Mouse (Mus musculus) liver, adult (tissue): ENCODE results near the gene Hemgn.

Experiments
- GATA4 ChIP-seq: IDR thresholded peaks from 2 replicates; pipeline ENCODE4 v1.6.1; 2014; ENCODE audit warnings: mild to moderate bottlenecking, low read length; ENCODE audit not compliant: insufficient replicate concordance

Gene Hemgn

DNA sequence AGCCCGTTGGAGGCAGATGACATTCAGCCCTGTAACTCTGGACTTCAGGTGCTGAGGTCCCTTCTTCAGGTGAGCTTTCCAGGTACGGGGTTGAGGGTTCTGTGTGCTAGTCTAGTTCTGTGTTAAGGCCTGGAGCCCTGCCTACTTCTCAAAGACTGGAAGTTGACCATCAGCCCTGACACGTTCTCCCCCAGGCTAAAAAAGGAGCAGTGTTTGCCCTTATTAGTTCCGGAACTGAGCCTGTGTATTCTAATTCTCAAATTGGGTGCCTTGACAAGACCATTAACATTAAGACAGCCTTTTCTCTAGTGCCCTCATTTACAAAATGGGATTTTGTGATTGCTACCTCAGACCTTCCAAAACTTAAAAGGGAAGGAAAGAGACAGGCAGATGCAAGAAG is 66.2 kb downstream of the Hemgn start:
- TF ChIP-seq GATA4 = no peak

DNA sequence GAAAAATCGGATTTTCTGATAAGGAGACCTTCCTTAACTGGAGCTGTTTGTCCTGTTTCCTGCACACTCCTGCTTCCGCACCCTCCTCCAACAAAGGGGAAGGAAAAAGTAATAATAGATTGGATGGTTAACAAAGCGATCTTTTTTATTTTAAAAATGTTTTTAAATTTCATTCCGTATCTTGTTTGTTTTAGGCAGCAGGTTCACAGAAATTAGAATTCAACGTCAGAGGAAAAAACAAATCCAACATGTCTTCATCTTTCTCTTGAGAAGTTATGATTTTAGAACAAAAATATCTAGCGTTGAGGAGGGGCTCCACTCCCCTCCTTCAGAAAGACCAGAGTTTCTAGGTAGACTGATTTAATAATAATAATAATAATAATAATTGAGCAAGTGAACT is 67.1 kb downstream of the Hemgn start:
- TF ChIP-seq GATA4 = no peak

DNA sequence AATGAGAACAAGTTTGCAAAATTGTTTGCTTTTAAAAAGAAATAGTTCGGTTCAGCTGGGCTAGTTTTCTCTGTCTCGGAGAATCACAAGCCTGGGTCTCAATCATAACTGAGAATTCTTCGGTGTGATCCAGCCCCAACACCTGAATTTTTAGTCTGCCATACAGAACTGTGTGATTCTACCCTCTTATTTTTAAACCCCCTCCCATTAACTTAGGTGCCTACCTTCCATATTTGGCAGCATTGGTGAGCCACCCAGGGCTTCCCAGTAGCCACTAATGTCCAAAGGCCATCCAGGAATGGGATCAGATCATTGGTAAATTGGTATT is 67.6 kb downstream of the Hemgn start:
- TF ChIP-seq GATA4 = no peak

DNA sequence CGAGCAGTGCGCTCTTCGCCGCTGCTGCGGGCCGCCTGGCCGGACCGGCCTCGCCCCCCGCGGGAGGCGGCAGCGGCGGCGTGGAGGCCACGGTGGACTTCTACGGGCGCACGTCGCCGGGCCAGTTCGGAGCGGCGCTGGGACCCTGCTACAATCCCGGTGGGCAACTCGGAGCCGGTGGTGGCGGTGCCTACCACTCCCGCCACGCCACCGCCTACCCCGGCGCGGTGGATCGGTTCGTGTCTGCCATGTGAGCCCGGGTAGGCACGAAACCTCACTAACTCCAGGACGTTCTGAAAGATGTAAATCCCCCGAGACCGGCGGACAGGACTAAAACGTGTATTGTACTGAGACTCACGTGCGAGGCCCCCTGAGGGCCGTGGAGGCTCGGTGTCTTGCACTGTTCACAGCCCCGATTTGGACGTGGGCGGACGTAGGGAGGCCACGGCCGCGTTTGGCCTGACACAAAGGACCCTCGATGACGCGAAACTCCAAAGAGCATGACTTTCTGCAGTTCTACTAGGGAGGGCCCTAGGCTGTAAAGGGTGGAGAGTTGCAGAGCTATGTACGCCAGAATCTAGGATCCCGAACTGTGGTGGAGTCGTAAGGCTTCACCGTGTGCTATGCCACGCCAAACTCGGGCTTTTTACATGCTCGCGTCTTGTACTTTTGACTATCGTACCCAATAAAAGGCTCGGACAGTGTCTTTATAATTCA is 68.1 kb downstream of the Hemgn start:
- TF ChIP-seq GATA4 = no peak

DNA sequence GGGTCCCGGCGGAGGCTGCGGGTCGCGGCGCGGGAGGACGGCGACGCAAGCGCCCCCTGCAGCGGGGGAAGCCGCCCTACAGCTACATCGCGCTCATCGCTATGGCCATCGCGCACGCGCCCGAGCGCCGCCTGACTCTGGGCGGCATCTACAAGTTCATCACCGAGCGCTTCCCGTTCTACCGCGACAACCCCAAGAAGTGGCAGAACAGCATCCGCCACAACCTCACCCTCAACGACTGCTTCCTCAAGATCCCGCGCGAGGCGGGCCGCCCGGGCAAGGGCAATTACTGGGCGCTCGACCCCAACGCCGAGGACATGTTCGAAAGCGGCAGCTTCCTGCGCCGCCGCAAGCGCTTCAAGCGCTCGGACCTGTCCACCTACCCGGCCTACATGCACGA is 69.0 kb downstream of the Hemgn start:
- TF ChIP-seq GATA4 = no peak
